Mouse (Mus musculus) adrenal gland, postnatal 36 days (tissue): Measurements from ENCODE around the gene Hoxd4. TPM values are rescaled to one million over a fixed set of nuclear protein-coding genes. Genes with fewer than 3 reads are reported as not detected.

ENCODE experiments used
- DNase-seq, 2 experiments: peaks; one replicate each; pipeline ENCODE4 v3.0.0; 2021; ENCODE audit warnings: mixed read lengths in 1 of 2
- total RNA-seq, 2 experiments: library from RNA; stranded (reverse); gene quantifications; 2 replicates each; pipeline ENCODE4 v1.2.3; 2021

Hoxd4 gene
- total RNA-seq, 2 experiments from 2014 or later: 13.6 to 15.5 TPM

GRCm38 (mm10) chr2:74704999-74705466, 6.7 kb upstream of the Hoxd4 start:
- peak; percentile 67 to 70 for DNase-seq

- peak; percentile 79 to 88 for DNase-seq
Observed at GRCm38 (mm10) chr2:74705467-74706089, 6.2 kb upstream of the Hoxd4 start.

- DNase-seq: no peak
Observed at GRCm38 (mm10) chr2:74706393-74706960, 5.3 kb upstream of the Hoxd4 start.

GRCm38 (mm10) chr2:74707599-74707998, 4.1 kb upstream of the Hoxd4 start:
- no peak for DNase-seq

GRCm38 (mm10) chr2:74708676-74709075, 3.1 kb upstream of the Hoxd4 start:
- DNase-seq: peak; percentile 53 to 61

GRCm38 (mm10) chr2:74709465-74710419, 2.0 kb upstream of the Hoxd4 start:
- no peak for DNase-seq

- peak; percentile 44 to 48 for DNase-seq
Observed at GRCm38 (mm10) chr2:74710929-74711543, 693 bp upstream of the Hoxd4 start.

- no peak for DNase-seq
Observed at GRCm38 (mm10) chr2:74713239-74714150, 1.8 kb downstream of the Hoxd4 start.

GRCm38 (mm10) chr2:74714156-74714789, 2.5 kb downstream of the Hoxd4 start:
- DNase-seq: peak in 1 of 2 experiments; percentile 47

- peak; percentile 80 to 85 for DNase-seq
Observed at GRCm38 (mm10) chr2:74714881-74715280, 3.2 kb downstream of the Hoxd4 start.

GRCm38 (mm10) chr2:74715504-74716241, 3.9 kb downstream of the Hoxd4 start:
- DNase-seq: peak; percentile 95 to 96

GRCm38 (mm10) chr2:74720384-74720783, 8.7 kb downstream of the Hoxd4 start:
- no peak for DNase-seq

- DNase-seq: no peak
Observed at GRCm38 (mm10) chr2:74720955-74721491, 9.3 kb downstream of the Hoxd4 start.

GRCm38 (mm10) chr2:74721882-74722281, 10.2 kb downstream of the Hoxd4 start:
- DNase-seq: no peak

- DNase-seq: no peak
Observed at GRCm38 (mm10) chr2:74722949-74723348, 11.2 kb downstream of the Hoxd4 start.

- peak in 1 of 2 experiments; percentile 44 for DNase-seq
Observed at GRCm38 (mm10) chr2:74724244-74725015, 12.7 kb downstream of the Hoxd4 start.

GRCm38 (mm10) chr2:74725171-74725570, 13.4 kb downstream of the Hoxd4 start:
- DNase-seq: no peak

GRCm38 (mm10) chr2:74726551-74726950, 14.8 kb downstream of the Hoxd4 start, which contains the start of gene Gm28230:
Gene Gm28230, plus strand, starts transcription at chr2:74726728.
- peak; percentile 54 to 63 for DNase-seq
